In genomic region chr16:64711816-64712215, GRCm38 (mm10) we compare ENCODE assay signal across 11 mouse cellular contexts. TPM values are rescaled to one million over a fixed set of nuclear protein-coding genes. Genes with fewer than 3 reads are reported as not detected.
DNase-seq lines count a peak whose midpoint lies in the region; ATAC-seq lines count a peak whose summit lies in the region.
"Had no signal": no experiment of that assay in that cellular context is flagged by ENCODE, and none has a peak within 500 bp of the region (broad histone marks: within the 10 kb centered on the region; RNA-seq: fewer than 3 reads in every experiment).

No protein-coding gene starts in this region.

- H3K4me3 ChIP-seq in kidney, embryonic 14.5 days (ENCODE audit: low read length): no peak overlapping the region
- no peak overlapping the region for H3K4me3 ChIP-seq in liver, embryonic 12.5 days
- H3K4me3 ChIP-seq: embryonic facial prominence, embryonic 12.5 days; midbrain, embryonic 12.5 days had no signal

- DNase-seq in kidney, postnatal 4 days: peak; percentile 17 to 22
- peak; percentile 89 to 92 for DNase-seq in cerebellum, postnatal 25 days
- DNase-seq in layer of hippocampus, postnatal 14 days (ENCODE audit: low spot score in 2 of 2): peak; percentile 52 to 55
- peak; percentile 77 for DNase-seq in right cerebral cortex, postnatal 14 days
- DNase-seq in spleen, postnatal 36 days (ENCODE audit: low spot score in 2 of 2): no peak
- DNase-seq in kidney, adult 8-10 months: no peak

- H3K27ac ChIP-seq in kidney, embryonic 14.5 days (ENCODE audit: low read depth, low read length): no peak overlapping the region
- H3K27ac ChIP-seq in liver, embryonic 12.5 days: no peak overlapping the region
- H3K27ac ChIP-seq: embryonic facial prominence, embryonic 12.5 days; midbrain, embryonic 12.5 days had no signal

- no peaks in the 10 kb centered on the region for H3K36me3 ChIP-seq in kidney, embryonic 14.5 days (ENCODE audit: control insufficient read depth, insufficient read depth, low read length)
- no peaks in the 10 kb centered on the region for H3K36me3 ChIP-seq in liver, embryonic 12.5 days
- H3K36me3 ChIP-seq: embryonic facial prominence, embryonic 12.5 days; midbrain, embryonic 12.5 days had no signal

- no peak for ATAC-seq in kidney, embryonic 14.5 days (ENCODE audit: low FRiP score, low TSS enrichment)
- no peak for ATAC-seq in liver, embryonic 12.5 days
- ATAC-seq: inflammation-experienced regulatory T-cells, adult 6 months had no signal

- no peaks in the 10 kb centered on the region for H3K9me3 ChIP-seq in kidney, embryonic 14.5 days (ENCODE audit: control insufficient read depth, low read length)
- no peaks in the 10 kb centered on the region for H3K9me3 ChIP-seq in liver, embryonic 12.5 days (replicated peaks)
- H3K9me3 ChIP-seq: embryonic facial prominence, embryonic 12.5 days; midbrain, embryonic 12.5 days had no signal

- no peaks in the 10 kb centered on the region for H3K27me3 ChIP-seq in kidney, embryonic 14.5 days (ENCODE audit: control insufficient read depth, insufficient read depth, low read length)
- no peaks in the 10 kb centered on the region for H3K27me3 ChIP-seq in liver, embryonic 12.5 days (replicated peaks)
- H3K27me3 ChIP-seq: embryonic facial prominence, embryonic 12.5 days; midbrain, embryonic 12.5 days had no signal

- WGBS in kidney, embryonic 14.5 days: 72% methylated on average over 6 of the region's 6 CpGs
- WGBS in liver, embryonic 12.5 days (ENCODE audit: insufficient replicate concordance): 63% methylated on average over 6 of the region's 6 CpGs

- H3K4me1 ChIP-seq in kidney, embryonic 14.5 days (ENCODE audit: control insufficient read depth, insufficient read depth, low read length): no peaks in the 10 kb centered on the region
- H3K4me1 ChIP-seq in liver, embryonic 12.5 days: no peaks in the 10 kb centered on the region
- H3K4me1 ChIP-seq: embryonic facial prominence, embryonic 12.5 days; midbrain, embryonic 12.5 days had no signal

- H3K4me2 ChIP-seq in kidney, embryonic 14.5 days (replicated peaks; ENCODE audit: low read depth, low read length): no peak overlapping the region
- no peak overlapping the region for H3K4me2 ChIP-seq in liver, embryonic 12.5 days
- H3K4me2 ChIP-seq: embryonic facial prominence, embryonic 12.5 days; midbrain, embryonic 12.5 days had no signal

- H3K9ac ChIP-seq in kidney, embryonic 14.5 days (ENCODE audit: low read depth, low read length): no peak overlapping the region
- no peak overlapping the region for H3K9ac ChIP-seq in liver, embryonic 12.5 days
- H3K9ac ChIP-seq: embryonic facial prominence, embryonic 12.5 days; midbrain, embryonic 12.5 days had no signal

RNA-seq across cellular contexts. Expression of gene 4930453N24Rik, which starts 59.1 kb away (rescaled TPM):
- 25.3 and 25.4 TPM in 2 replicates for polyA plus RNA-seq in kidney, embryonic 14.5 days (2014; fragmentation: Nextera tagmentation; extraction: Ambion mirVana)
- 10 to 100 TPM; 18.7 to 21.6 TPM for total RNA-seq in layer of hippocampus, postnatal 14 days (2021)
- polyA plus RNA-seq in liver, embryonic 12.5 days (2016; fragmentation: Nextera tagmentation; extraction: Ambion mirVana): 13.7 and 15.1 TPM in 2 replicates

Comparison
In these comparisons a context has a peak if more than half of its experiments do, and no peak if none do; other contexts are left out.
1. DNase-seq: peak in kidney, postnatal 4 days (2 of 2), cerebellum, postnatal 25 days (2 of 2), layer of hippocampus, postnatal 14 days (2 of 2) and right cerebral cortex, postnatal 14 days (single experiment); none in spleen, postnatal 36 days (0 of 2) and kidney, adult 8-10 months (0 of 2).